Mouse (Mus musculus) myocyte (in vitro differentiated cells): Measurements from ENCODE around the gene Eaf2. TPM values are rescaled to one million over a fixed set of nuclear protein-coding genes. Genes with fewer than 3 reads are reported as not detected.

Experiments
- H3K27me3 ChIP-seq: one replicate; pipeline ENCODE4 v1.6.1; 2011; ENCODE audit not compliant: control insufficient read depth, insufficient read depth, insufficient read length
- H3K36me3 ChIP-seq: one replicate; pipeline ENCODE4 v1.6.1; 2011; ENCODE audit not compliant: control insufficient read depth, insufficient read depth
- H3K4me2 ChIP-seq: one replicate; pipeline ENCODE4 v1.6.1; 2011; ENCODE audit warnings: low read depth, control low read depth
- H3K4me3 ChIP-seq: one replicate; pipeline ENCODE4 v1.5.1; 2011; ENCODE audit warnings: mild to moderate bottlenecking, control low read depth, moderate library complexity
- H3K79me2 ChIP-seq: one replicate; pipeline ENCODE4 v1.6.1; 2011; ENCODE audit not compliant: control insufficient read depth, insufficient read depth
- H3ac ChIP-seq: one replicate; pipeline ENCODE4 v1.6.1; 2011; ENCODE audit not compliant: control insufficient read depth, insufficient read length
- CEBPB ChIP-seq: IDR thresholded peaks from 2 replicates; pipeline ENCODE4 v1.6.1; 2011; ENCODE audit warnings: mild to moderate bottlenecking, moderate library complexity; ENCODE audit not compliant: poor library complexity, insufficient read depth, severe bottlenecking
- E2F4 ChIP-seq: IDR thresholded peaks from one replicate; pipeline ENCODE4 v1.6.1; 2011; ENCODE audit warnings: mild to moderate bottlenecking, control low read depth, moderate library complexity; ENCODE audit not compliant: insufficient read depth
- MAX ChIP-seq: IDR thresholded peaks from one replicate; pipeline ENCODE4 v1.6.1; 2011; ENCODE audit warnings: low read depth, mild to moderate bottlenecking, control low read depth
- MYOD1 ChIP-seq, 3 experiments: IDR thresholded peaks; one replicate each; pipeline ENCODE4 v1.6.1; 2011; ENCODE audit warnings: control low read depth in 2 of 3, low read depth in 2 of 3, mild to moderate bottlenecking in 2 of 3, moderate library complexity in 1 of 3; ENCODE audit not compliant: insufficient read length in 2 of 3, control insufficient read depth in 1 of 3
- MYOG ChIP-seq, 3 experiments: IDR thresholded peaks; one replicate each; pipeline ENCODE4 v1.6.1; 2011; ENCODE audit warnings: control low read depth in 2 of 3, low read depth in 2 of 3, mild to moderate bottlenecking in 2 of 3; ENCODE audit not compliant: insufficient read length in 2 of 3, control insufficient read depth in 1 of 3, insufficient read depth in 1 of 3
- POLR2A ChIP-seq: IDR thresholded peaks from one replicate; pipeline ENCODE4 v1.6.1; 2011; ENCODE audit warnings: low read depth, mild to moderate bottlenecking, control low read depth, moderate library complexity; ENCODE audit not compliant: insufficient read length
- POLR2AphosphoS2 ChIP-seq: IDR thresholded peaks from one replicate; pipeline ENCODE4 v1.6.1; 2011; ENCODE audit warnings: low read depth, control low read depth; ENCODE audit not compliant: insufficient read length
- REST ChIP-seq: IDR thresholded peaks from one replicate; pipeline ENCODE4 v1.6.1; 2011; ENCODE audit warnings: mild to moderate bottlenecking, control low read depth, moderate library complexity; ENCODE audit not compliant: insufficient read depth, insufficient read length
- SRF ChIP-seq: IDR thresholded peaks from one replicate; pipeline ENCODE4 v1.6.1; 2011; ENCODE audit warnings: low read depth; ENCODE audit not compliant: control insufficient read depth, insufficient read length
- TCF12 ChIP-seq: IDR thresholded peaks from one replicate; pipeline ENCODE4 v1.6.1; 2011; ENCODE audit warnings: mild to moderate bottlenecking, control low read depth; ENCODE audit not compliant: poor library complexity, insufficient read depth, severe bottlenecking
- TCF3 ChIP-seq: IDR thresholded peaks from one replicate; pipeline ENCODE4 v1.6.1; 2011; ENCODE audit warnings: low read depth, control low read depth; ENCODE audit not compliant: insufficient read length
- USF1 ChIP-seq: IDR thresholded peaks from one replicate; pipeline ENCODE4 v1.6.1; 2011; ENCODE audit warnings: low read depth, mild to moderate bottlenecking, control low read depth, moderate library complexity
- polyA plus RNA-seq: library from polyadenylated mRNA; unstranded; fragments of >200 nt; fragmentation: generic; extraction: Trizol; gene quantifications from one replicate; pipeline ENCODE4 v1.2.1, GENCODE M21; 2012; ENCODE audit warnings: missing spikeins

Gene Eaf2
- polyA plus RNA-seq, 1 experiment: 0.90 TPM

- Histone ChIP-seq H3K4me2 (no peak overlapping the region), H3K27me3 (no peaks in the 10 kb centered on the region), H3K4me3 (no peak overlapping the region), H3ac (no peak overlapping the region), H3K79me2 (no peaks in the 10 kb centered on the region), H3K36me3 (no peaks in the 10 kb centered on the region)
- TF ChIP-seq MAX (no peak), POLR2A (no peak), TCF12 (no peak), REST (no peak), CEBPB (no peak), MYOD1 (IDR thresholded peaks at IDR 0.05; ENCODE audit: control insufficient read depth in 1 of 3, insufficient read length in 2 of 3, low read depth in 2 of 3) (no peak), TCF3 (no peak), E2F4 (no peak), POLR2AphosphoS2 (no peak)
Measured at GRCm38 (mm10) chr16:36751979-36752378, 122.8 kb downstream of the Eaf2 start.

- Histone ChIP-seq H3K4me3 (no peak overlapping the region), H3K4me2 (no peak overlapping the region), H3K27me3 (no peaks in the 10 kb centered on the region), H3ac (no peak overlapping the region), H3K36me3 (no peaks in the 10 kb centered on the region), H3K79me2 (no peaks in the 10 kb centered on the region)
- TF ChIP-seq MAX (no peak), E2F4 (no peak), CEBPB (no peak), TCF12 (no peak), POLR2AphosphoS2 (no peak), MYOG (IDR thresholded peaks at IDR 0.05; ENCODE audit: control insufficient read depth in 1 of 3, insufficient read depth in 1 of 3, insufficient read length in 2 of 3, low read depth in 2 of 3) (no peak), POLR2A (no peak), SRF (no peak), USF1 (no peak), MYOD1 (IDR thresholded peaks at IDR 0.05; ENCODE audit: control insufficient read depth in 1 of 3, insufficient read length in 2 of 3, low read depth in 2 of 3) (no peak), TCF3 (no peak), REST (no peak)
Measured at GRCm38 (mm10) chr16:36747767-36748166, 127.0 kb downstream of the Eaf2 start.

- Histone ChIP-seq H3K27me3 (no peaks in the 10 kb centered on the region), H3K36me3 (no peaks in the 10 kb centered on the region), H3K4me3 (no peak overlapping the region), H3K79me2 (no peaks in the 10 kb centered on the region), H3K4me2 (no peak overlapping the region), H3ac (no peak overlapping the region)
- TF ChIP-seq E2F4: no peak
- no peak for TF ChIP-seq MAX
- TF ChIP-seq MYOG (IDR thresholded peaks at IDR 0.05; ENCODE audit: control insufficient read depth in 1 of 3, insufficient read depth in 1 of 3, insufficient read length in 2 of 3, low read depth in 2 of 3): no peak
- no peak for TF ChIP-seq POLR2AphosphoS2
- no peak for TF ChIP-seq TCF12
- no peak for TF ChIP-seq TCF3
Measured at GRCm38 (mm10) chr16:36747068-36747467, 127.7 kb downstream of the Eaf2 start.

GRCm38 (mm10) chr16:36743580-36743979 is 131.2 kb downstream of the Eaf2 start:
- TF ChIP-seq E2F4 (no peak), SRF (no peak), CEBPB (no peak), POLR2AphosphoS2 (no peak), TCF12 (no peak), TCF3 (no peak), MYOG (IDR thresholded peaks at IDR 0.05; ENCODE audit: control insufficient read depth in 1 of 3, insufficient read depth in 1 of 3, insufficient read length in 2 of 3, low read depth in 2 of 3) (no peak), MAX (no peak)

More at GRCm38 (mm10) chr16:36743580-36743979, 131.2 kb downstream of the Eaf2 start:
- Histone ChIP-seq H3ac (no peak overlapping the region), H3K27me3 (no peaks in the 10 kb centered on the region), H3K36me3 (no peaks in the 10 kb centered on the region), H3K79me2 (no peaks in the 10 kb centered on the region), H3K4me2 (no peak overlapping the region), H3K4me3 (no peak overlapping the region)

Other genes starting within 250 kb of the Eaf2 start
- not detected for gene Cd86, start 208.9 kb downstream of the Eaf2 start, polyA plus RNA-seq
- gene Ildr1, start 181.0 kb downstream of the Eaf2 start, polyA plus RNA-seq: not detected
- gene Slc15a2, start 90.0 kb downstream of the Eaf2 start, polyA plus RNA-seq: not detected
- gene Iqcb1, start 46.6 kb downstream of the Eaf2 start, polyA plus RNA-seq: 3.2 TPM
- gene Golgb1, start 137 bp upstream of the Eaf2 start, polyA plus RNA-seq: 14.3 TPM
- 0.02 TPM for gene Hcls1, start 60.0 kb upstream of the Eaf2 start, polyA plus RNA-seq
- gene Fbxo40, start 115.5 kb upstream of the Eaf2 start, polyA plus RNA-seq: 1.3 TPM
- 0.73 TPM for gene Polq, start 136.8 kb upstream of the Eaf2 start, polyA plus RNA-seq